Mouse (Mus musculus) liver, embryonic 14.5 days (tissue): Measurements from ENCODE around the gene Kat5. TPM values are rescaled to one million over a fixed set of nuclear protein-coding genes. Genes with fewer than 3 reads are reported as not detected.

Source experiments
- ATAC-seq: fragments of 200-750 bp; cut with Nextera tagmentation; 2 replicates; pipeline ENCODE4 v1.8.0; 2017; ENCODE audit warnings: moderate number of reproducible peaks, mild to moderate bottlenecking, moderate library complexity; ENCODE audit not compliant: insufficient read depth
- DNase-seq, 3 experiments: peaks; one replicate each; pipeline ENCODE4 v3.0.0-alpha.2; 2012 to 2013; ENCODE audit warnings: low read depth in 3 of 3, low spot score in 3 of 3
- H3K27ac ChIP-seq: fragments of 300-500 bp; sonication (generic); 2 replicates; pipeline ENCODE4 v1.5.1; 2014; ENCODE audit warnings: moderate library complexity, mild to moderate bottlenecking, control low read depth, inconsistent platforms
- H3K27me3 ChIP-seq: fragments of 300-500 bp; sonication (generic); 2 replicates; pipeline ENCODE4 v1.6.1; 2014; ENCODE audit warnings: mild to moderate bottlenecking, low read length, moderate library complexity; ENCODE audit not compliant: control insufficient read depth, insufficient read depth
- H3K36me3 ChIP-seq: fragments of 300-500 bp; sonication (generic); replicated peaks from 2 replicates; pipeline ENCODE4 v1.6.1; 2014; ENCODE audit warnings: low read depth; ENCODE audit not compliant: control insufficient read depth, insufficient read depth
- H3K4me1 ChIP-seq, 2 experiments: fragments of 200-500 bp in 1 of 2; fragments of 300-500 bp in 1 of 2; sonication (generic) in 1 of 2; replicated peaks; 2 replicates each; pipeline ENCODE4 v1.6.1; 2012 to 2014; ENCODE audit warnings: antibody characterized with exemption in 1 of 2, inconsistent platforms in 1 of 2, low read length in 1 of 2; ENCODE audit not compliant: control insufficient read depth in 2 of 2, insufficient read depth in 2 of 2
- H3K4me2 ChIP-seq: fragments of 300-500 bp; sonication (generic); 2 replicates; pipeline ENCODE4 v1.6.1; 2014; ENCODE audit warnings: low read depth, mild to moderate bottlenecking, control low read depth, moderate library complexity
- H3K4me3 ChIP-seq, 2 experiments: fragments of 200-500 bp in 1 of 2; fragments of 300-500 bp in 1 of 2; sonication (generic) in 1 of 2; 2 replicates each; pipeline ENCODE4 v1.5.1; 2012 to 2014; ENCODE audit warnings: low read depth in 2 of 2, low read length in 2 of 2, mild to moderate bottlenecking in 2 of 2, control low read depth in 1 of 2, inconsistent platforms in 1 of 2, moderate library complexity in 1 of 2; ENCODE audit not compliant: insufficient read depth in 1 of 2
- H3K9ac ChIP-seq: fragments of 300-500 bp; sonication (generic); replicated peaks from 2 replicates; pipeline ENCODE4 v1.6.1; 2014; ENCODE audit warnings: mild to moderate bottlenecking, control low read depth, moderate library complexity
- H3K9me3 ChIP-seq: fragments of 300-500 bp; sonication (generic); 2 replicates; pipeline ENCODE4 v1.6.1; 2016; ENCODE audit warnings: low read length, mixed read lengths; ENCODE audit not compliant: control insufficient read depth
- CTCF ChIP-seq: IDR thresholded peaks from 2 replicates; pipeline ENCODE4 v1.5.1; 2016; ENCODE audit warnings: antibody characterized with exemption, low read depth, control low read depth
- EP300 ChIP-seq: IDR thresholded peaks from 2 replicates; pipeline ENCODE4 v1.6.1; 2016; ENCODE audit warnings: antibody characterized with exemption, low read depth
- WGBS: fragments of 180-500 bp; shearing (Covaris S2); extraction: QIAGEN DNeasy Blood & Tissue Kit; methylation state at CpG from one replicate; pipeline ENCODE4 v1.1.7; 2014; ENCODE audit not compliant: insufficient replicate concordance; 5-methylcytosine and 5-hydroxymethylcytosine counted together
- polyA plus RNA-seq, 2 experiments: library from polyadenylated mRNA; depleted of rRNA in 1 of 2; stranded (reverse) in 1 of 2; unstranded in 1 of 2; fragments of >200 nt; fragmentation: Nextera tagmentation in 1 of 2; extraction: Ambion mirVana in 1 of 2; gene quantifications; 2 replicates each; pipeline versions ENCODE4 v1.2.1 to v1.2.3; 2012 to 2014

The Kat5 gene
- polyA plus RNA-seq, 2 experiments = 8.5 to 25.6 TPM

DNA sequence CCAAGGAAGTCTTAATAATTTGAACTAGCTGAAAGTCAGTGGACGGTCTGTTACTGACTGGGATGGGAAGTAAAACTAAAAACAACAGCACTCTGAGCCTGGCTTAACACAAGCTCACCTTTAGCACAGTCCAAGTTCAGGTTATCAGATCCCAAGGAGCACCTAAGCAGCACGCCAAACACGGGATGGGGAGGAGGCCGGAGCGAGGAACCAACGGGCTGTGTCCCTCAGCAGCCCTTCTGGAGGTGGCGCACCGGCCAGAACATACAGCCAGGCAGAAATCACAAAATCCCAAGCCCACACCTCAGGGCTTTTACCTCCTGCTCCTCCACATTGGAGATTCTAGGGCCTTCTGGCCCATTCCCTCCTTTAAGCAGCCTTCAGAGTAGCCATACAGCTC is 51.3 kb downstream of the Kat5 start:
- Histone ChIP-seq H3K9ac (no peak overlapping the region), H3K9me3 (no peaks in the 10 kb centered on the region), H3K4me2 (no peak overlapping the region), H3K27me3 (peaks cover 57% of the 10 kb centered on the region), H3K4me1 (no peaks in the 10 kb centered on the region), H3K36me3 (no peaks in the 10 kb centered on the region), H3K27ac (no peak overlapping the region), H3K4me3 (no peak overlapping the region)
- no peak for TF ChIP-seq CTCF
- no peak for TF ChIP-seq EP300
- 60% methylated on average over 8 of the region's 8 CpGs for WGBS
- no peak for DNase-seq
- no peak for ATAC-seq

DNA sequence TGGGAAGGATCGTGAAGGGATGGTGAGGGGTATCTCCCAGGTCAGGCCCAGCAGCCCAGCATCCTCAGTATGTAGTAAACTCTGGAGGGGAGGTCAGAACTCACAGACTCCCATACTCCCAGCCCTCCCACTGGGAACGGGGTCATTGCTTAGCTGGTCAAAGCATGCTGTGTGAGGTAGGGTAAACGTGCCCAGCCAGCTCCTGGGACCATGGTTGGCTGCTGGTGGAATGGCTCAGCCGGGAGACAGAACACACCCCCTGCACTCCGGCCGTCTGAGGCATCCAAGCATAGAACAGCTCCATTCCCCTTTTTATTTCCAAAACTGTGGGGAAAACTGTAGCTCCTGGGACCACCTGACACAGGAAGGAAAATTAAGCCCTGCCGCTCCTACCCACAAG is 51.9 kb downstream of the Kat5 start:
- Histone ChIP-seq H3K4me3 (no peak overlapping the region), H3K4me1 (no peaks in the 10 kb centered on the region), H3K27me3 (peaks cover 57% of the 10 kb centered on the region), H3K36me3 (no peaks in the 10 kb centered on the region), H3K9me3 (no peaks in the 10 kb centered on the region), H3K4me2 (no peak overlapping the region), H3K9ac (no peak overlapping the region), H3K27ac (no peak overlapping the region)
- no peak for ATAC-seq
- WGBS = 39% methylated on average over 7 of the region's 7 CpGs
- TF ChIP-seq EP300 (no peak), CTCF (no peak)
- DNase-seq = no peak

DNA sequence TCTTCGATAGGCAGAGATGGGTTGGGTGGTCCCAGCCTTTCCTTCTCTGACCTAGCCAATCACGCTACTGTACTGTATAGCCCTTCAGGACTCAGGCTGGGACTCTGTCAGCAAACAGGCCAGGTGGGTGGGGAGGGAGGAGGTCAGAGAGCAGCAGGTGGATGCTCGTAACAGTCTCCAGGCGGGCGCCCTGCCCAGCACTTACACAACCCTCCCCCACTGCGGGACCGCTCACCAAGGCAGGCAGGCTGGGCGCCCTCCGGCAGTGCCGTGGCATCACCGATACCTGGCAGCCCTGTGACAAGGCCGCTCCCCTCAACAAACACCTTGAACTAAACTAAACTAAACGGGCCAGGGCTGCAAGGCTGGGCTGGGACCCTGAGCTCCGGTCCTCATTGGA is 55.8 kb downstream of the Kat5 start:
- TF ChIP-seq CTCF (no peak), EP300 (no peak)
- Histone ChIP-seq H3K4me3 (no peak overlapping the region), H3K9me3 (no peaks in the 10 kb centered on the region), H3K27me3 (peaks cover 19% of the 10 kb centered on the region), H3K4me2 (no peak overlapping the region), H3K9ac (no peak overlapping the region), H3K36me3 (no peaks in the 10 kb centered on the region), H3K27ac (no peak overlapping the region), H3K4me1 (no peaks in the 10 kb centered on the region)
- no peak for ATAC-seq
- 77% methylated on average over 14 of the region's 14 CpGs for WGBS
- no peak for DNase-seq

DNA sequence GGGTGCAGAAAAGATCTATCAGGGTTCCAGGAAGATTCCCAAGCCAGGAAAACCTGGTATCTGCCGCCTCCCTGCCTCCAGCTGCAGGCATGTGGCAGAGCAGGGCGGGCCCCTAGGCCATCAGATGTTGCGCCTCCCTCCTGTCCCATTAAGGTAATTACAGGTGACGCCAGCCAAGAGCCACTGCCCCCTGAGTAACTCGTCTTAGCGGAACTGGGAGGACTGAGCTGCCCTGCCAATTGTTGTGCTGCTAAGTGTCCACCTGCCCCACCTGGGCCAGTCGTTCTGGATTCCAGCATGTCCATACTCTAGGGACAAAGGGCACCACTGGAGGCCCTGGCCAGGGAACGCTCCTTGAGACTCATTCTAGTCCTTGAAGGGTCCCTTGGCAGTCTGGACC is 56.2 kb downstream of the Kat5 start:
- no peak for ATAC-seq
- no peaks in the 10 kb centered on the region for H3K36me3 ChIP-seq
- H3K9me3 ChIP-seq = no peaks in the 10 kb centered on the region
- no peak overlapping the region for H3K27ac ChIP-seq
- DNase-seq = no peak
- no peak overlapping the region for H3K4me2 ChIP-seq
- 58% methylated on average over 8 of the region's 8 CpGs for WGBS
- H3K4me3 ChIP-seq = no peak overlapping the region
- no peak for TF ChIP-seq EP300
- no peak for TF ChIP-seq CTCF
- H3K27me3 ChIP-seq = peaks cover 14% of the 10 kb centered on the region
- H3K9ac ChIP-seq = no peak overlapping the region
- H3K4me1 ChIP-seq = no peaks in the 10 kb centered on the region

Other genes with a start within 250 kb of the Kat5 start
- 18.4 and 22.0 TPM in 2 replicates for gene Eif1ad, start 243.5 kb downstream of the Kat5 start, polyA plus RNA-seq (2012; rRNA removed)
- gene Eif1ad, start 243.5 kb downstream of the Kat5 start, polyA plus RNA-seq (2014; fragmentation: Nextera tagmentation; extraction: Ambion mirVana) = 22.9 and 24.3 TPM in 2 replicates
- 116 and 125 TPM in 2 replicates for gene Banf1, start 243.1 kb downstream of the Kat5 start, polyA plus RNA-seq (2012; rRNA removed)
- 263 and 278 TPM in 2 replicates for gene Banf1, start 243.1 kb downstream of the Kat5 start, polyA plus RNA-seq (2014; fragmentation: Nextera tagmentation; extraction: Ambion mirVana)
- 13.1 and 21.7 TPM in 2 replicates for gene Sart1, start 221.5 kb downstream of the Kat5 start, polyA plus RNA-seq (2012; rRNA removed)
- 24.1 and 26.6 TPM in 2 replicates for gene Sart1, start 221.5 kb downstream of the Kat5 start, polyA plus RNA-seq (2014; fragmentation: Nextera tagmentation; extraction: Ambion mirVana)
- not detected in 2 replicates for gene Tsga10ip, start 207.7 kb downstream of the Kat5 start, polyA plus RNA-seq (2012; rRNA removed)
- 0.09 TPM in 1 of 2 replicates, not detected in the other for gene Tsga10ip, start 207.7 kb downstream of the Kat5 start, polyA plus RNA-seq (2014; fragmentation: Nextera tagmentation; extraction: Ambion mirVana)
- gene Drap1, start 185.3 kb downstream of the Kat5 start, polyA plus RNA-seq (2012; rRNA removed) = 38.6 and 64.0 TPM in 2 replicates
- gene Drap1, start 185.3 kb downstream of the Kat5 start, polyA plus RNA-seq (2014; fragmentation: Nextera tagmentation; extraction: Ambion mirVana) = 58.5 and 58.9 TPM in 2 replicates
- 16.7 and 19.9 TPM in 2 replicates for gene AI837181, start 185.1 kb downstream of the Kat5 start, polyA plus RNA-seq (2012; rRNA removed)
- 10.7 and 11.9 TPM in 2 replicates for gene AI837181, start 185.1 kb downstream of the Kat5 start, polyA plus RNA-seq (2014; fragmentation: Nextera tagmentation; extraction: Ambion mirVana)
- gene Fosl1, start 162.7 kb downstream of the Kat5 start, polyA plus RNA-seq (2012; rRNA removed) = 0.02 TPM in 1 of 2 replicates, not detected in the other
- gene Fosl1, start 162.7 kb downstream of the Kat5 start, polyA plus RNA-seq (2014; fragmentation: Nextera tagmentation; extraction: Ambion mirVana) = not detected in 2 replicates
- 1.00 and 1.4 TPM in 2 replicates for gene Ccdc85b, start 152.3 kb downstream of the Kat5 start, polyA plus RNA-seq (2012; rRNA removed)
- 1.0 and 1.2 TPM in 2 replicates for gene Ccdc85b, start 152.3 kb downstream of the Kat5 start, polyA plus RNA-seq (2014; fragmentation: Nextera tagmentation; extraction: Ambion mirVana)
- 19.1 and 22.9 TPM in 2 replicates for gene Fibp, start 149.6 kb downstream of the Kat5 start, polyA plus RNA-seq (2012; rRNA removed)
- gene Fibp, start 149.6 kb downstream of the Kat5 start, polyA plus RNA-seq (2014; fragmentation: Nextera tagmentation; extraction: Ambion mirVana) = 20.8 and 30.6 TPM in 2 replicates
- 0.27 and 0.37 TPM in 2 replicates for gene Ctsw, start 141.7 kb downstream of the Kat5 start, polyA plus RNA-seq (2012; rRNA removed)
- 0.21 and 0.25 TPM in 2 replicates for gene Ctsw, start 141.7 kb downstream of the Kat5 start, polyA plus RNA-seq (2014; fragmentation: Nextera tagmentation; extraction: Ambion mirVana)
- gene Efemp2, start 136.3 kb downstream of the Kat5 start, polyA plus RNA-seq (2012; rRNA removed) = 11.4 and 17.5 TPM in 2 replicates
- 11.4 and 11.6 TPM in 2 replicates for gene Efemp2, start 136.3 kb downstream of the Kat5 start, polyA plus RNA-seq (2014; fragmentation: Nextera tagmentation; extraction: Ambion mirVana)
- gene Mus81, start 121.8 kb downstream of the Kat5 start, polyA plus RNA-seq (2012; rRNA removed) = 11.3 and 11.4 TPM in 2 replicates
- 13.8 and 15.6 TPM in 2 replicates for gene Mus81, start 121.8 kb downstream of the Kat5 start, polyA plus RNA-seq (2014; fragmentation: Nextera tagmentation; extraction: Ambion mirVana)
- gene Cfl1, start 119.8 kb downstream of the Kat5 start, polyA plus RNA-seq (2012; rRNA removed) = 432 and 443 TPM in 2 replicates
- gene Cfl1, start 119.8 kb downstream of the Kat5 start, polyA plus RNA-seq (2014; fragmentation: Nextera tagmentation; extraction: Ambion mirVana) = 1,304 and 1,332 TPM in 2 replicates
- gene 1700020D05Rik, start 106.5 kb downstream of the Kat5 start, polyA plus RNA-seq (2012; rRNA removed) = 0.81 TPM in 2 replicates
- not detected in 2 replicates for gene 1700020D05Rik, start 106.5 kb downstream of the Kat5 start, polyA plus RNA-seq (2014; fragmentation: Nextera tagmentation; extraction: Ambion mirVana)
- gene Snx32, start 99.7 kb downstream of the Kat5 start, polyA plus RNA-seq (2012; rRNA removed) = 9.0 and 9.3 TPM in 2 replicates
- 4.7 and 5.5 TPM in 2 replicates for gene Snx32, start 99.7 kb downstream of the Kat5 start, polyA plus RNA-seq (2014; fragmentation: Nextera tagmentation; extraction: Ambion mirVana)
- gene Ovol1, start 49.6 kb downstream of the Kat5 start, polyA plus RNA-seq (2012; rRNA removed) = 0.01 and 0.02 TPM in 2 replicates
- not detected in 2 replicates for gene Ovol1, start 49.6 kb downstream of the Kat5 start, polyA plus RNA-seq (2014; fragmentation: Nextera tagmentation; extraction: Ambion mirVana)
- gene Ap5b1, start 42.2 kb downstream of the Kat5 start, polyA plus RNA-seq (2012; rRNA removed) = 1.3 and 1.5 TPM in 2 replicates
- 1.4 and 1.8 TPM in 2 replicates for gene Ap5b1, start 42.2 kb downstream of the Kat5 start, polyA plus RNA-seq (2014; fragmentation: Nextera tagmentation; extraction: Ambion mirVana)
- 69.9 and 87.7 TPM in 2 replicates for gene Rnaseh2c, start 8.4 kb downstream of the Kat5 start, polyA plus RNA-seq (2012; rRNA removed)
- 115 and 129 TPM in 2 replicates for gene Rnaseh2c, start 8.4 kb downstream of the Kat5 start, polyA plus RNA-seq (2014; fragmentation: Nextera tagmentation; extraction: Ambion mirVana)
- 14.8 and 19.9 TPM in 2 replicates for gene Rela, start 27.2 kb upstream of the Kat5 start, polyA plus RNA-seq (2012; rRNA removed)
- 18.9 and 21.9 TPM in 2 replicates for gene Rela, start 27.2 kb upstream of the Kat5 start, polyA plus RNA-seq (2014; fragmentation: Nextera tagmentation; extraction: Ambion mirVana)
- 27.5 and 33.2 TPM in 2 replicates for gene Sipa1, start 53.5 kb upstream of the Kat5 start, polyA plus RNA-seq (2012; rRNA removed)
- 14.3 and 18.9 TPM in 2 replicates for gene Sipa1, start 53.5 kb upstream of the Kat5 start, polyA plus RNA-seq (2014; fragmentation: Nextera tagmentation; extraction: Ambion mirVana)
- gene Map3k11, start 78.5 kb upstream of the Kat5 start, polyA plus RNA-seq (2012; rRNA removed) = 13.7 and 14.5 TPM in 2 replicates
- gene Map3k11, start 78.5 kb upstream of the Kat5 start, polyA plus RNA-seq (2014; fragmentation: Nextera tagmentation; extraction: Ambion mirVana) = 9.1 and 10.8 TPM in 2 replicates
- 19.8 and 25.9 TPM in 2 replicates for gene Pcnx3, start 78.7 kb upstream of the Kat5 start, polyA plus RNA-seq (2012; rRNA removed)
- 9.1 and 9.8 TPM in 2 replicates for gene Pcnx3, start 78.7 kb upstream of the Kat5 start, polyA plus RNA-seq (2014; fragmentation: Nextera tagmentation; extraction: Ambion mirVana)
- gene Kcnk7, start 94.1 kb upstream of the Kat5 start, polyA plus RNA-seq (2012; rRNA removed) = 0.04 TPM in 1 of 2 replicates, not detected in the other
- gene Kcnk7, start 94.1 kb upstream of the Kat5 start, polyA plus RNA-seq (2014; fragmentation: Nextera tagmentation; extraction: Ambion mirVana) = 0.17 and 0.27 TPM in 2 replicates
- gene Ehbp1l1, start 116.1 kb upstream of the Kat5 start, polyA plus RNA-seq (2012; rRNA removed) = 70.8 and 95.5 TPM in 2 replicates
- gene Ehbp1l1, start 116.1 kb upstream of the Kat5 start, polyA plus RNA-seq (2014; fragmentation: Nextera tagmentation; extraction: Ambion mirVana) = 66.0 and 76.7 TPM in 2 replicates
- gene Fam89b, start 119.4 kb upstream of the Kat5 start, polyA plus RNA-seq (2012; rRNA removed) = 44.0 and 50.9 TPM in 2 replicates
- gene Fam89b, start 119.4 kb upstream of the Kat5 start, polyA plus RNA-seq (2014; fragmentation: Nextera tagmentation; extraction: Ambion mirVana) = 40.6 and 41.0 TPM in 2 replicates
- gene Ltbp3, start 130.7 kb upstream of the Kat5 start, polyA plus RNA-seq (2012; rRNA removed) = 1.9 and 2.1 TPM in 2 replicates
- gene Ltbp3, start 130.7 kb upstream of the Kat5 start, polyA plus RNA-seq (2014; fragmentation: Nextera tagmentation; extraction: Ambion mirVana) = 0.85 and 1.6 TPM in 2 replicates
- 21.1 and 27.1 TPM in 2 replicates for gene Scyl1, start 161.2 kb upstream of the Kat5 start, polyA plus RNA-seq (2012; rRNA removed)
- gene Scyl1, start 161.2 kb upstream of the Kat5 start, polyA plus RNA-seq (2014; fragmentation: Nextera tagmentation; extraction: Ambion mirVana) = 15.8 and 18.6 TPM in 2 replicates